Comparison of ENCODE assay signal across 10 mouse cellular contexts in genomic region chr14:54443712-54444618, GRCm38 (mm10). TPM values are rescaled to one million over a fixed set of nuclear protein-coding genes. Genes with fewer than 3 reads are reported as not detected.
DNase-seq lines count a peak whose midpoint lies in the region; ATAC-seq lines count a peak whose summit lies in the region.
"Had no signal": no experiment of that assay in that cellular context is flagged by ENCODE, and none has a peak within 500 bp of the region (broad histone marks: within the 10 kb centered on the region; RNA-seq: fewer than 3 reads in every experiment).

No protein-coding gene starts in this region.

- ATAC-seq in hindbrain, embryonic 12.5 days (ENCODE audit: low FRiP score): no peak
- 0 out of 2 replicates have a peak, but pooled peaks have one; percentile 13 for ATAC-seq in heart, embryonic 15.5 days (replicated peaks; ENCODE audit: insufficient number of reproducible peaks, insufficient read depth, low FRiP score, low read depth)

- WGBS in hindbrain, embryonic 10.5 days: 64% methylated on average over 15 of the region's 15 CpGs
- WGBS in hindbrain, embryonic 12.5 days: 66% methylated on average over 15 of the region's 15 CpGs
- 51% methylated on average over 15 of the region's 15 CpGs for WGBS in heart, embryonic 15.5 days

- H3K36me3 ChIP-seq in hindbrain, embryonic 10.5 days: peaks cover 29% of the 10 kb centered on the region
- peaks cover 26% of the 10 kb centered on the region for H3K36me3 ChIP-seq in hindbrain, embryonic 12.5 days
- peaks cover 19% of the 10 kb centered on the region for H3K36me3 ChIP-seq in heart, embryonic 15.5 days
- H3K36me3 ChIP-seq: hindbrain, embryonic 15.5 days had no signal

- no peak overlapping the region for H3K4me2 ChIP-seq in hindbrain, embryonic 12.5 days (replicated peaks)
- no peak overlapping the region for H3K4me2 ChIP-seq in heart, embryonic 15.5 days
- H3K4me2 ChIP-seq: hindbrain, embryonic 15.5 days had no signal

- H3K4me1 ChIP-seq in hindbrain, embryonic 10.5 days (replicated peaks): peaks cover 30% of the 10 kb centered on the region
- H3K4me1 ChIP-seq in hindbrain, embryonic 12.5 days: peaks cover 9% of the 10 kb centered on the region; the same call in 1 of the 2 replicates
- no peaks in the 10 kb centered on the region for H3K4me1 ChIP-seq in brown adipose tissue, adult 24 weeks (ENCODE audit: control insufficient read depth, insufficient read depth, insufficient read length, low read length)
- H3K4me1 ChIP-seq in heart, embryonic 15.5 days (replicated peaks): peaks cover 27% of the 10 kb centered on the region
- H3K4me1 ChIP-seq: hindbrain, embryonic 15.5 days had no signal

- DNase-seq in hindbrain, embryonic 10.5 days (ENCODE audit: low spot score): no peak
- peak; percentile 59 for DNase-seq in lung, postnatal 14 days
- no peak for DNase-seq in thymus, postnatal 25 days
- no peak for DNase-seq in frontal cortex, postnatal 14 days (ENCODE audit: low spot score in 2 of 2)
- no peak for DNase-seq in spleen, postnatal 10 days (ENCODE audit: low spot score in 2 of 2)

- H3K27me3 ChIP-seq in hindbrain, embryonic 10.5 days (ENCODE audit: insufficient read depth, poor library complexity, severe bottlenecking): 0 out of 2 replicates have a peak, but pooled peaks cover 5% of the 10 kb centered on the region
- 0 out of 2 replicates have a peak, but pooled peaks cover 3% of the 10 kb centered on the region for H3K27me3 ChIP-seq in hindbrain, embryonic 12.5 days
- H3K27me3 ChIP-seq in heart, embryonic 15.5 days: no peaks in the 10 kb centered on the region
- H3K27me3 ChIP-seq: hindbrain, embryonic 15.5 days had no signal

- H3K9ac ChIP-seq in hindbrain, embryonic 12.5 days: no peak overlapping the region
- H3K9ac ChIP-seq in heart, embryonic 15.5 days: no peak overlapping the region
- H3K9ac ChIP-seq: hindbrain, embryonic 15.5 days had no signal

- no peak overlapping the region for H3K4me3 ChIP-seq in hindbrain, embryonic 10.5 days
- H3K4me3 ChIP-seq in hindbrain, embryonic 12.5 days: no peak overlapping the region
- no peak overlapping the region for H3K4me3 ChIP-seq in brown adipose tissue, adult 24 weeks (ENCODE audit: insufficient read depth, low read depth, low read length)
- no peak overlapping the region for H3K4me3 ChIP-seq in heart, embryonic 15.5 days
- H3K4me3 ChIP-seq: hindbrain, embryonic 15.5 days had no signal

- 0 out of 2 replicates have a peak overlapping the region, but pooled peaks have one; percentile 47 for H3K27ac ChIP-seq in hindbrain, embryonic 10.5 days
- H3K27ac ChIP-seq in hindbrain, embryonic 12.5 days: no peak overlapping the region
- H3K27ac ChIP-seq in brown adipose tissue, adult 24 weeks (replicated peaks; ENCODE audit: low read depth, low read length): peak overlapping the region; percentile 56
- peak overlapping the region; percentile 58 for H3K27ac ChIP-seq in heart, embryonic 15.5 days
- H3K27ac ChIP-seq: hindbrain, embryonic 15.5 days had no signal

- H3K9me3 ChIP-seq in hindbrain, embryonic 10.5 days: no peaks in the 10 kb centered on the region
- no peaks in the 10 kb centered on the region for H3K9me3 ChIP-seq in hindbrain, embryonic 12.5 days (replicated peaks)
- no peaks in the 10 kb centered on the region for H3K9me3 ChIP-seq in heart, embryonic 15.5 days (replicated peaks)
- H3K9me3 ChIP-seq: G1E; hindbrain, embryonic 15.5 days had no signal

RNA-seq across cellular contexts. Expression of gene Mmp14, which starts 12.6 kb away (rescaled TPM):
- 75.1 and 76.1 TPM in 2 replicates for polyA plus RNA-seq in hindbrain, embryonic 10.5 days (2016; fragmentation: Nextera tagmentation; extraction: Ambion mirVana)
- polyA plus RNA-seq in hindbrain, embryonic 12.5 days (2016; fragmentation: Nextera tagmentation; extraction: Ambion mirVana): 113 and 117 TPM in 2 replicates
- 10.8 and 10.9 TPM in 2 replicates for polyA plus RNA-seq in brown adipose tissue, adult 24 weeks (2012; ENCODE audit: insufficient read depth, insufficient read length, missing spikeins)
- 91.2 and 125 TPM in 2 replicates for polyA plus RNA-seq in heart, embryonic 15.5 days (2015; fragmentation: Nextera tagmentation; extraction: Ambion mirVana)

RNA-seq across cellular contexts. Expression of gene Mrpl52, which starts 17.3 kb away (rescaled TPM):
- 198 and 224 TPM in 2 replicates for polyA plus RNA-seq in hindbrain, embryonic 10.5 days (2016; fragmentation: Nextera tagmentation; extraction: Ambion mirVana)
- 239 and 255 TPM in 2 replicates for polyA plus RNA-seq in hindbrain, embryonic 12.5 days (2016; fragmentation: Nextera tagmentation; extraction: Ambion mirVana)
- 145 and 148 TPM in 2 replicates for polyA plus RNA-seq in brown adipose tissue, adult 24 weeks (2012; ENCODE audit: insufficient read depth, insufficient read length, missing spikeins)
- polyA plus RNA-seq in heart, embryonic 15.5 days (2015; fragmentation: Nextera tagmentation; extraction: Ambion mirVana): 196 and 285 TPM in 2 replicates

RNA-seq across cellular contexts. Expression of gene Lrp10, which starts 20.0 kb away (rescaled TPM):
- polyA plus RNA-seq in hindbrain, embryonic 10.5 days (2016; fragmentation: Nextera tagmentation; extraction: Ambion mirVana): 30.9 and 32.4 TPM in 2 replicates
- polyA plus RNA-seq in hindbrain, embryonic 12.5 days (2016; fragmentation: Nextera tagmentation; extraction: Ambion mirVana): 34.7 and 36.0 TPM in 2 replicates
- polyA plus RNA-seq in brown adipose tissue, adult 24 weeks (2012; ENCODE audit: insufficient read depth, insufficient read length, missing spikeins): 36.5 and 53.8 TPM in 2 replicates
- polyA plus RNA-seq in heart, embryonic 15.5 days (2015; fragmentation: Nextera tagmentation; extraction: Ambion mirVana): 41.9 and 51.6 TPM in 2 replicates

RNA-seq across cellular contexts. Expression of gene Slc7a7, which starts 26.4 kb away (rescaled TPM):
- 5.0 and 5.5 TPM in 2 replicates for polyA plus RNA-seq in hindbrain, embryonic 10.5 days (2016; fragmentation: Nextera tagmentation; extraction: Ambion mirVana)
- 5.1 and 5.2 TPM in 2 replicates for polyA plus RNA-seq in hindbrain, embryonic 12.5 days (2016; fragmentation: Nextera tagmentation; extraction: Ambion mirVana)
- polyA plus RNA-seq in brown adipose tissue, adult 24 weeks (2012; ENCODE audit: insufficient read depth, insufficient read length, missing spikeins): 0.52 and 1.8 TPM in 2 replicates
- 7.7 and 11.0 TPM in 2 replicates for polyA plus RNA-seq in heart, embryonic 15.5 days (2015; fragmentation: Nextera tagmentation; extraction: Ambion mirVana)

RNA-seq across cellular contexts. Expression of gene Rem2, which starts 31.9 kb away (rescaled TPM):
- polyA plus RNA-seq in hindbrain, embryonic 10.5 days (2016; fragmentation: Nextera tagmentation; extraction: Ambion mirVana): 20.8 and 40.2 TPM in 2 replicates
- polyA plus RNA-seq in hindbrain, embryonic 12.5 days (2016; fragmentation: Nextera tagmentation; extraction: Ambion mirVana): 39.3 and 46.1 TPM in 2 replicates
- not detected in 2 replicates for polyA plus RNA-seq in brown adipose tissue, adult 24 weeks (2012; ENCODE audit: insufficient read depth, insufficient read length, missing spikeins)
- polyA plus RNA-seq in heart, embryonic 15.5 days (2015; fragmentation: Nextera tagmentation; extraction: Ambion mirVana): 1.1 and 1.9 TPM in 2 replicates
